In genomic region chr7:3294794-3295193, GRCm38 (mm10) we compare ENCODE assay signal across 24 mouse cellular contexts. TPM values are rescaled to one million over a fixed set of nuclear protein-coding genes. Genes with fewer than 3 reads are reported as not detected.
DNase-seq lines count a peak whose midpoint lies in the region; ATAC-seq and TF ChIP-seq lines count a peak whose summit lies in the region.
"Had no signal": no experiment of that assay in that cellular context is flagged by ENCODE, and none has a peak within 500 bp of the region (broad histone marks: within the 10 kb centered on the region; RNA-seq: fewer than 3 reads in every experiment).

No protein-coding gene starts in this region.

- H3K4me1 ChIP-seq in kidney, embryonic 15.5 days, result peaks cover 43% of the 10 kb centered on the region
- peaks cover 12% of the 10 kb centered on the region; the same call in 1 of the 2 replicates for H3K4me1 ChIP-seq in kidney, embryonic 14.5 days (ENCODE audit: control insufficient read depth, insufficient read depth, low read length)
- H3K4me1 ChIP-seq in ES-E14 (ENCODE audit: control insufficient read depth in 2 of 2, insufficient read depth in 2 of 2, low read length in 2 of 2, poor library complexity in 1 of 2), result peaks cover 2 to 14% of the 10 kb centered on the region in 2 experiments; a peak in 3 of 4 replicates
- peaks cover 50% of the 10 kb centered on the region for H3K4me1 ChIP-seq in bone marrow macrophage, adult 2 months (ENCODE audit: control insufficient read depth, insufficient read depth, low read length)
- H3K4me1 ChIP-seq in stomach, embryonic 15.5 days, result peaks cover 39% of the 10 kb centered on the region

- H3K4me3 ChIP-seq in kidney, embryonic 15.5 days (replicated peaks), result no peak overlapping the region
- no peak overlapping the region for H3K4me3 ChIP-seq in kidney, embryonic 14.5 days (ENCODE audit: low read length)
- no peak overlapping the region for H3K4me3 ChIP-seq in ES-E14 (ENCODE audit: insufficient read depth in 1 of 2, low read depth in 1 of 2, low read length in 2 of 2, poor library complexity in 1 of 2, severe bottlenecking in 1 of 2)
- H3K4me3 ChIP-seq in bone marrow macrophage, adult 2 months (ENCODE audit: insufficient read depth, low read length), result no peak overlapping the region
- H3K4me3 ChIP-seq in stomach, embryonic 15.5 days (replicated peaks), result 0 out of 2 replicates have a peak overlapping the region, but pooled peaks have one; percentile 5
- H3K4me3 ChIP-seq: forebrain, embryonic 15.5 days; hindbrain, embryonic 13.5 days; layer of hippocampus, adult 2 months; liver, embryonic 13.5 days; neural tube, embryonic 15.5 days had no signal

- H3K4me2 ChIP-seq in kidney, embryonic 15.5 days, result no peak overlapping the region
- no peak overlapping the region for H3K4me2 ChIP-seq in kidney, embryonic 14.5 days (replicated peaks; ENCODE audit: low read depth, low read length)
- H3K4me2 ChIP-seq in stomach, embryonic 15.5 days, result no peak overlapping the region
- H3K4me2 ChIP-seq: forebrain, embryonic 15.5 days; hindbrain, embryonic 13.5 days; neural tube, embryonic 15.5 days had no signal

- H3K9me3 ChIP-seq in kidney, embryonic 15.5 days (replicated peaks), result no peaks in the 10 kb centered on the region
- H3K9me3 ChIP-seq in kidney, embryonic 14.5 days (ENCODE audit: control insufficient read depth, low read length), result no peaks in the 10 kb centered on the region
- no peaks in the 10 kb centered on the region for H3K9me3 ChIP-seq in ES-E14 (ENCODE audit: control insufficient read depth, insufficient read depth, low read depth, low read length)
- H3K9me3 ChIP-seq in stomach, embryonic 15.5 days, result no peaks in the 10 kb centered on the region
- H3K9me3 ChIP-seq: forebrain, embryonic 15.5 days; heart, embryonic 10.5 days; hindbrain, embryonic 13.5 days; liver, embryonic 13.5 days; neural tube, embryonic 15.5 days had no signal

- no peaks in the 10 kb centered on the region for H3K27me3 ChIP-seq in kidney, embryonic 15.5 days
- no peaks in the 10 kb centered on the region for H3K27me3 ChIP-seq in kidney, embryonic 14.5 days (ENCODE audit: control insufficient read depth, insufficient read depth, low read length)
- no peaks in the 10 kb centered on the region for H3K27me3 ChIP-seq in stomach, embryonic 15.5 days (replicated peaks)
- H3K27me3 ChIP-seq: forebrain, embryonic 15.5 days; neural tube, embryonic 15.5 days had no signal

- H3K9ac ChIP-seq in kidney, embryonic 15.5 days, result no peak overlapping the region
- H3K9ac ChIP-seq in kidney, embryonic 14.5 days (ENCODE audit: low read depth, low read length), result no peak overlapping the region
- peak overlapping the region; percentile 7; the same call in 1 of the 2 replicates for H3K9ac ChIP-seq in ES-E14 (ENCODE audit: insufficient read depth, low read depth, low read length, poor library complexity, severe bottlenecking)
- H3K9ac ChIP-seq in stomach, embryonic 15.5 days, result no peak overlapping the region
- H3K9ac ChIP-seq: forebrain, embryonic 15.5 days; hindbrain, embryonic 13.5 days; liver, embryonic 13.5 days; neural tube, embryonic 15.5 days had no signal

- H3K36me3 ChIP-seq in kidney, embryonic 15.5 days, result peaks cover 57% of the 10 kb centered on the region
- peaks cover 23% of the 10 kb centered on the region for H3K36me3 ChIP-seq in kidney, embryonic 14.5 days (ENCODE audit: control insufficient read depth, insufficient read depth, low read length)
- H3K36me3 ChIP-seq in ES-E14 (ENCODE audit: control insufficient read depth, insufficient read depth, low read length, poor library complexity, severe bottlenecking), result peaks cover 20% of the 10 kb centered on the region
- peaks cover 11% of the 10 kb centered on the region for H3K36me3 ChIP-seq in stomach, embryonic 15.5 days

- 92% methylated on average over 1 of the region's 1 CpGs for WGBS in kidney, embryonic 15.5 days
- 88% methylated on average over 1 of the region's 1 CpGs for WGBS in kidney, embryonic 14.5 days
- WGBS in stomach, embryonic 15.5 days, result 93% methylated on average over 1 of the region's 1 CpGs

- in situ Hi-C loops in ES-E14 (cut with MboI; ENCODE audit: low sequenced_read_pairs in 2 of 2, unreplicated experiment in 2 of 2), result no loop called here

- no peak for TF ChIP-seq POLR2A in bone marrow macrophage, adult 2 months (IDR thresholded peaks at IDR 0.05; ENCODE audit: borderline replicate concordance, low read depth, low read length)

- peak overlapping the region; percentile 32; the same call in 1 of the 2 replicates for H3K27ac ChIP-seq in kidney, embryonic 15.5 days
- H3K27ac ChIP-seq in kidney, embryonic 14.5 days (ENCODE audit: low read depth, low read length), result no peak overlapping the region
- no peak overlapping the region for H3K27ac ChIP-seq in ES-E14 (ENCODE audit: insufficient read depth, low read depth, low read length, poor library complexity, severe bottlenecking)
- H3K27ac ChIP-seq in bone marrow macrophage, adult 2 months (ENCODE audit: insufficient read depth, low read depth, low read length), result peak overlapping the region; percentile 77
- H3K27ac ChIP-seq in stomach, embryonic 15.5 days, result peak overlapping the region; percentile 51
- H3K27ac ChIP-seq: forebrain, embryonic 15.5 days; hindbrain, embryonic 13.5 days; layer of hippocampus, adult 2 months; liver, embryonic 13.5 days; neural tube, embryonic 15.5 days had no signal

- no peak for DNase-seq in ES-E14 (ENCODE audit: low read depth, low spot score)
- DNase-seq in adrenal gland, adult 8-10 months, result no peak
- DNase-seq in cerebellum, postnatal 14 days, result no peak
- DNase-seq: adrenal gland, postnatal 10 days; cerebellum, adult 2 months; kidney, postnatal 10 days; left cerebral cortex, postnatal 4 days; liver, embryonic 13.5 days; lung, postnatal 10 days; thymus, adult 2 months had no signal

- no peak for ATAC-seq in kidney, embryonic 15.5 days (replicated peaks; ENCODE audit: low FRiP score)
- no peak for ATAC-seq in kidney, embryonic 14.5 days (ENCODE audit: low FRiP score, low TSS enrichment)
- no peak for ATAC-seq in stomach, embryonic 15.5 days (ENCODE audit: insufficient read depth, low FRiP score, low read depth)
- ATAC-seq: CD4-positive, CD25-positive, alpha-beta regulatory T cell, adult 4 months; forebrain, embryonic 15.5 days had no signal

- TF ChIP-seq CTCF in bone marrow macrophage, adult 2 months (IDR thresholded peaks at IDR 0.05; ENCODE audit: low read depth, low read length), result no peak

TF ChIP-seq in ES-E14, 5 proteins besides CTCF, POLR2A, EP300 and RAD21:
- TF ChIP-seq ZNF384 (IDR thresholded peaks at IDR 0.05; ENCODE audit: low read depth, low read length) (no peak), ZC3H11A (IDR thresholded peaks at IDR 0.05; ENCODE audit: borderline replicate concordance, low read depth, low read length) (no peak), MAFK (IDR thresholded peaks at IDR 0.05; ENCODE audit: insufficient read depth, low read depth, low read length) (no peak), HCFC1 (IDR thresholded peaks at IDR 0.05; ENCODE audit: borderline replicate concordance, insufficient read depth, low read length) (no peak), CHD2 (IDR thresholded peaks at IDR 0.05; ENCODE audit: low read depth, low read length) (no peak)

RNA-seq across cellular contexts. Expression of gene Prkcg, which starts 5.8 kb away (rescaled TPM):
- 0.06 and 0.27 TPM in 2 replicates for polyA plus RNA-seq in kidney, embryonic 15.5 days (2015; fragmentation: Nextera tagmentation; extraction: Ambion mirVana)
- 0.10 and 0.28 TPM in 2 replicates for polyA plus RNA-seq in kidney, embryonic 14.5 days (2014; fragmentation: Nextera tagmentation; extraction: Ambion mirVana)
- total RNA-seq in ES-E14 (2012; rRNA removed), result 6.6 and 7.3 TPM in 2 replicates
- 1.6 and 4.7 TPM in 2 replicates for polyA plus RNA-seq in bone marrow macrophage, adult 2 months (2012; ENCODE audit: insufficient read depth, insufficient read length, missing spikeins)
- polyA plus RNA-seq in stomach, embryonic 15.5 days (2015; fragmentation: Nextera tagmentation; extraction: Ambion mirVana), result 0.40 and 0.49 TPM in 2 replicates
- total RNA-seq in adrenal gland, adult 8-10 months (2022), result 1 to 10 TPM in 3 of 4 experiments, under 1 TPM in 1; 0.63 to 1.9 (median 1.6) TPM
- total RNA-seq: common myeloid progenitor, adult 5-6 weeks had no signal
- polyA plus RNA-seq: CD4-positive, CD25-positive, alpha-beta regulatory T cell, adult 4 months had no signal

RNA-seq across cellular contexts. Expression of gene Myadm, which starts 5.9 kb away (rescaled TPM):
- polyA plus RNA-seq in kidney, embryonic 15.5 days (2015; fragmentation: Nextera tagmentation; extraction: Ambion mirVana), result 78.3 and 93.8 TPM in 2 replicates
- polyA plus RNA-seq in kidney, embryonic 14.5 days (2014; fragmentation: Nextera tagmentation; extraction: Ambion mirVana), result 50.5 and 81.3 TPM in 2 replicates
- total RNA-seq in ES-E14 (2012; rRNA removed), result 80.8 and 84.1 TPM in 2 replicates
- 256 and 280 TPM in 2 replicates for polyA plus RNA-seq in bone marrow macrophage, adult 2 months (2012; ENCODE audit: insufficient read depth, insufficient read length, missing spikeins)
- polyA plus RNA-seq in stomach, embryonic 15.5 days (2015; fragmentation: Nextera tagmentation; extraction: Ambion mirVana), result 140 and 141 TPM in 2 replicates
- total RNA-seq in adrenal gland, adult 8-10 months (2022), result 10 to 100 TPM; 58.4 to 87.4 (median 71.8) TPM

RNA-seq across cellular contexts. Expression of gene Cacng7, which starts 38.0 kb away (rescaled TPM):
- 0.90 and 1.00 TPM in 2 replicates for polyA plus RNA-seq in kidney, embryonic 15.5 days (2015; fragmentation: Nextera tagmentation; extraction: Ambion mirVana)
- 2.2 and 2.8 TPM in 2 replicates for polyA plus RNA-seq in kidney, embryonic 14.5 days (2014; fragmentation: Nextera tagmentation; extraction: Ambion mirVana)
- 14.4 and 16.0 TPM in 2 replicates for total RNA-seq in ES-E14 (2012; rRNA removed)
- 0.48 TPM in 1 of 2 replicates, not detected in the other for polyA plus RNA-seq in bone marrow macrophage, adult 2 months (2012; ENCODE audit: insufficient read depth, insufficient read length, missing spikeins)
- polyA plus RNA-seq in stomach, embryonic 15.5 days (2015; fragmentation: Nextera tagmentation; extraction: Ambion mirVana), result 2.5 and 2.6 TPM in 2 replicates
- 10 to 100 TPM in 2 of 4 experiments, 1 to 10 TPM in 2; 9.1 to 25.6 (median 14.2) TPM for total RNA-seq in adrenal gland, adult 8-10 months (2022)
- total RNA-seq: common myeloid progenitor, adult 5-6 weeks had no signal
- polyA plus RNA-seq: CD4-positive, CD25-positive, alpha-beta regulatory T cell, adult 4 months; liver, embryonic 13.5 days had no signal

RNA-seq across cellular contexts. Expression of gene Nlrp12, which starts 45.3 kb away (rescaled TPM):
- polyA plus RNA-seq in kidney, embryonic 15.5 days (2015; fragmentation: Nextera tagmentation; extraction: Ambion mirVana), result 0.03 TPM in 2 replicates
- polyA plus RNA-seq in kidney, embryonic 14.5 days (2014; fragmentation: Nextera tagmentation; extraction: Ambion mirVana), result 0.03 TPM in 1 of 2 replicates, not detected in the other
- total RNA-seq in ES-E14 (2012; rRNA removed), result 3.7 and 8.0 TPM in 2 replicates
- polyA plus RNA-seq in bone marrow macrophage, adult 2 months (2012; ENCODE audit: insufficient read depth, insufficient read length, missing spikeins), result not detected in 2 replicates
- polyA plus RNA-seq in stomach, embryonic 15.5 days (2015; fragmentation: Nextera tagmentation; extraction: Ambion mirVana), result 0.08 TPM in 1 of 2 replicates, not detected in the other
- total RNA-seq in adrenal gland, adult 8-10 months (2022), result under 1 TPM in 1 of 4 experiments, not detected in 3; 0.11 TPM
- total RNA-seq: gastrocnemius, adult 18-20 months; layer of hippocampus, adult 2 months; left cerebral cortex, adult 18-20 months had no signal
- polyA plus RNA-seq: CD4-positive, CD25-positive, alpha-beta regulatory T cell, adult 4 months; cerebellum, adult 2 months; embryonic facial prominence, embryonic 11.5 days; forebrain, embryonic 15.5 days; heart, embryonic 10.5 days; neural tube, embryonic 15.5 days had no signal

Comparison
In these comparisons a context has a peak if more than half of its experiments do, and no peak if none do; other contexts are left out.
1. H3K27ac ChIP-seq: peak in kidney, embryonic 15.5 days (single experiment), bone marrow macrophage, adult 2 months (single experiment) and stomach, embryonic 15.5 days (single experiment); none in kidney, embryonic 14.5 days (single experiment) and ES-E14 (single experiment).